ENCODE assay signal across 23 mouse cellular contexts in the genomic region with DNA sequence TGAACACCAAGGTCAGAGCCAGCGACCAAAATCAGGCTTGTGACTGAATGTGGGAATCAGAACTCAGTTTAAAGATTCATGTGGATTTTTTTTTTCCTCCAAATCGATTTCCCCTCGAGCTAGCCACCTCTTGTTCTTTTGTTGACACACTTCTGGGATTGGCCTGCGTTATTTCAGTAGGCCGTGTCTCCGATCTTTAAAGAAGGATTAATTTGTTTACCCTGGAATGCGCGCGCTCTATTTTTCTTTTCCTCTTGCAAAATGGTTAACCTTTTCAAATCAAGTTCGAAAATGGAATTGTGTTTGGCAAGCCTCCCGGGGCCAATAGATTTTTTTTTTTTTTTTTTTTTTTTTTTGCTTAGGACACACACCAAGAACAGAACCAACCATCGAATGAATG. TPM values are rescaled to one million over a fixed set of nuclear protein-coding genes. Genes with fewer than 3 reads are reported as not detected.
A peak's percentile ranks its signal among the peaks of the same experiment; 100 is the strongest.
DNase-seq lines count a peak whose midpoint lies in the region; ATAC-seq and TF ChIP-seq lines count a peak whose summit lies in the region.
"Had no signal": no experiment of that assay in that cellular context is flagged by ENCODE, and none has a peak within 500 bp of the region (broad histone marks: within the 10 kb centered on the region; RNA-seq: fewer than 3 reads in every experiment).

No protein-coding gene starts in this region.

- 65% methylated on average over 12 of the region's 12 CpGs for WGBS in hindbrain, postnatal 0 days
- WGBS in hindbrain, embryonic 12.5 days: 77% methylated on average over 12 of the region's 12 CpGs
- WGBS in midbrain, embryonic 12.5 days: 72% methylated on average over 12 of the region's 12 CpGs
- WGBS in midbrain, embryonic 16.5 days: 50% methylated on average over 12 of the region's 12 CpGs

- H3K9ac ChIP-seq in hindbrain, postnatal 0 days (replicated peaks; ENCODE audit: low read length): no peak overlapping the region
- H3K9ac ChIP-seq in hindbrain, embryonic 12.5 days: no peak overlapping the region
- H3K9ac ChIP-seq in midbrain, embryonic 12.5 days (replicated peaks): no peak overlapping the region
- H3K9ac ChIP-seq in midbrain, embryonic 16.5 days (ENCODE audit: low read depth, low read length): no peak overlapping the region
- H3K9ac ChIP-seq: embryonic facial prominence, embryonic 15.5 days; heart, embryonic 15.5 days had no signal

- H3K27me3 ChIP-seq in hindbrain, postnatal 0 days (ENCODE audit: insufficient read depth, low read length): no peaks in the 10 kb centered on the region
- no peaks in the 10 kb centered on the region for H3K27me3 ChIP-seq in hindbrain, embryonic 12.5 days
- 0 out of 2 replicates have a peak, but pooled peaks cover 5% of the 10 kb centered on the region for H3K27me3 ChIP-seq in midbrain, embryonic 12.5 days
- no peaks in the 10 kb centered on the region for H3K27me3 ChIP-seq in midbrain, embryonic 16.5 days (ENCODE audit: control insufficient read depth, insufficient read depth, low read depth, low read length)
- H3K27me3 ChIP-seq: embryonic facial prominence, embryonic 15.5 days; heart, embryonic 15.5 days had no signal

- H3K4me1 ChIP-seq in hindbrain, postnatal 0 days (ENCODE audit: insufficient read depth, low read length): peaks cover 5% of the 10 kb centered on the region; the same call in 1 of the 2 replicates
- H3K4me1 ChIP-seq in hindbrain, embryonic 12.5 days: peaks cover 21% of the 10 kb centered on the region
- H3K4me1 ChIP-seq in midbrain, embryonic 12.5 days: peaks cover 11% of the 10 kb centered on the region
- H3K4me1 ChIP-seq in midbrain, embryonic 16.5 days (ENCODE audit: control insufficient read depth, insufficient read depth, low read length): peaks cover 9% of the 10 kb centered on the region; the same call in 1 of the 2 replicates
- H3K4me1 ChIP-seq: embryonic facial prominence, embryonic 15.5 days; heart, embryonic 15.5 days had no signal

- H3K4me3 ChIP-seq in hindbrain, postnatal 0 days (ENCODE audit: low read length): no peak overlapping the region
- H3K4me3 ChIP-seq in hindbrain, embryonic 12.5 days: no peak overlapping the region
- no peak overlapping the region for H3K4me3 ChIP-seq in midbrain, embryonic 12.5 days
- H3K4me3 ChIP-seq in midbrain, embryonic 16.5 days (ENCODE audit: low read depth, low read length): no peak overlapping the region
- H3K4me3 ChIP-seq: embryonic facial prominence, embryonic 15.5 days; erythroblast, embryonic 14.5 days; forebrain, embryonic 10.5 days; heart, embryonic 15.5 days had no signal

- TF ChIP-seq CTCF in hindbrain, postnatal 0 days (IDR thresholded peaks at IDR 0.05; ENCODE audit: low read depth): no peak
- no peak for TF ChIP-seq CTCF in brain, embryonic 14.5 days (IDR thresholded peaks at IDR 0.05; ENCODE audit: borderline replicate concordance, extremely low read depth, insufficient read depth, insufficient read length)

- no peak for TF ChIP-seq POLR2A in brain, embryonic 14.5 days (IDR thresholded peaks at IDR 0.05; ENCODE audit: borderline replicate concordance, extremely low read depth, insufficient read depth, insufficient read length, poor library complexity, severe bottlenecking)

- no peak overlapping the region for H3K4me2 ChIP-seq in hindbrain, postnatal 0 days (ENCODE audit: low read depth, low read length)
- no peak overlapping the region for H3K4me2 ChIP-seq in hindbrain, embryonic 12.5 days (replicated peaks)
- no peak overlapping the region for H3K4me2 ChIP-seq in midbrain, embryonic 12.5 days (replicated peaks)
- H3K4me2 ChIP-seq in midbrain, embryonic 16.5 days (ENCODE audit: low read length): no peak overlapping the region
- H3K4me2 ChIP-seq: embryonic facial prominence, embryonic 15.5 days; heart, embryonic 11.5 days; heart, embryonic 15.5 days had no signal

- H3K9me3 ChIP-seq in hindbrain, postnatal 0 days (ENCODE audit: low read length): no peaks in the 10 kb centered on the region
- no peaks in the 10 kb centered on the region for H3K9me3 ChIP-seq in hindbrain, embryonic 12.5 days (replicated peaks)
- no peaks in the 10 kb centered on the region for H3K9me3 ChIP-seq in midbrain, embryonic 12.5 days
- H3K9me3 ChIP-seq in midbrain, embryonic 16.5 days (replicated peaks; ENCODE audit: control insufficient read depth, low read length, poor library complexity, severe bottlenecking): no peaks in the 10 kb centered on the region
- H3K9me3 ChIP-seq: embryonic facial prominence, embryonic 15.5 days; forebrain, embryonic 10.5 days; heart, embryonic 15.5 days had no signal

- DNase-seq in hindbrain, postnatal 0 days (ENCODE audit: low spot score): no peak
- peak; percentile 14 for DNase-seq in adipocyte (ENCODE audit: low spot score)
- peak; percentile 37 for DNase-seq in brain, embryonic 14.5 days (ENCODE audit: low read depth)
- DNase-seq: adrenal gland, adult 8-10 months; adrenal gland, postnatal 36 days; cerebellum, adult 11 months; cerebellum, adult 8-10 months; cerebellum, postnatal 14 days; embryo, embryonic 11 days; gastrocnemius, postnatal 10 days; heart, adult 18-20 months; heart, postnatal 14 days had no signal

- no peak for ATAC-seq in hindbrain, postnatal 0 days
- ATAC-seq in hindbrain, embryonic 12.5 days (ENCODE audit: low FRiP score): no peak
- no peak for ATAC-seq in midbrain, embryonic 12.5 days (ENCODE audit: low FRiP score, low read depth)
- ATAC-seq in midbrain, embryonic 16.5 days: no peak
- ATAC-seq: forebrain, embryonic 14.5 days had no signal

- H3K27ac ChIP-seq in hindbrain, postnatal 0 days: peak overlapping the region; percentile 7; the same call in 1 of the 2 replicates
- H3K27ac ChIP-seq in hindbrain, embryonic 12.5 days: no peak overlapping the region
- 0 out of 2 replicates have a peak overlapping the region, but pooled peaks have one; percentile 3 for H3K27ac ChIP-seq in midbrain, embryonic 12.5 days (replicated peaks)
- H3K27ac ChIP-seq in midbrain, embryonic 16.5 days (ENCODE audit: low read length): no peak overlapping the region
- H3K27ac ChIP-seq: embryonic facial prominence, embryonic 15.5 days; forebrain, embryonic 10.5 days; heart, embryonic 15.5 days had no signal

- no peaks in the 10 kb centered on the region for H3K36me3 ChIP-seq in hindbrain, postnatal 0 days (ENCODE audit: insufficient read depth, low read length)
- no peaks in the 10 kb centered on the region for H3K36me3 ChIP-seq in hindbrain, embryonic 12.5 days
- H3K36me3 ChIP-seq in midbrain, embryonic 12.5 days: no peaks in the 10 kb centered on the region
- H3K36me3 ChIP-seq in midbrain, embryonic 16.5 days (ENCODE audit: control insufficient read depth, insufficient read depth, low read length): no peaks in the 10 kb centered on the region
- H3K36me3 ChIP-seq: embryonic facial prominence, embryonic 15.5 days; forebrain, embryonic 10.5 days; heart, embryonic 15.5 days had no signal

RNA-seq across cellular contexts. Expression of a gene that starts 54.8 kb away (rescaled TPM):
- 44.3 and 50.7 TPM in 2 replicates for total RNA-seq in hindbrain, postnatal 0 days (2014; rRNA removed)
- 35.2 and 39.4 TPM in 2 replicates for polyA plus RNA-seq in hindbrain, postnatal 0 days (2015; fragmentation: Nextera tagmentation; extraction: Ambion mirVana)
- 6.7 and 8.8 TPM in 2 replicates for polyA plus RNA-seq in hindbrain, embryonic 12.5 days (2016; fragmentation: Nextera tagmentation; extraction: Ambion mirVana)
- 3.2 and 3.3 TPM in 2 replicates for polyA plus RNA-seq in midbrain, embryonic 12.5 days (2016; fragmentation: Nextera tagmentation; extraction: Ambion mirVana)
- polyA plus RNA-seq in midbrain, embryonic 16.5 days (2015; fragmentation: Nextera tagmentation; extraction: Ambion mirVana): 27.4 and 30.2 TPM in 2 replicates
- polyA plus RNA-seq in brain, embryonic 14.5 days (2012; rRNA removed): 21.8 and 31.1 TPM in 2 replicates
- total RNA-seq: common myeloid progenitor, adult 5-6 weeks; heart, adult 18-20 months; heart, postnatal 14 days; hematopoietic stem cell, adult 5-6 weeks had no signal
- polyA plus RNA-seq: erythroblast, embryonic 14.5 days; heart, embryonic 11.5 days; heart, embryonic 15.5 days had no signal

Comparison
In these comparisons a context has a peak if more than half of its experiments do, and no peak if none do; other contexts are left out.
1. H3K27ac ChIP-seq: peak in hindbrain, postnatal 0 days (single experiment) and midbrain, embryonic 12.5 days (single experiment); none in hindbrain, embryonic 12.5 days (single experiment) and midbrain, embryonic 16.5 days (single experiment).